Mouse (Mus musculus): ENCODE measurements at regions not wholly inside any gene's neighbourhood (a gene's known extent, or its start where the extent isn't known, plus 50 kb on each side); places are given as distances from the start of the nearest gene placed in this dataset.

- no peaks in the 10 kb centered on the region for H3K27me3 ChIP-seq (ENCODE audit: insufficient read depth, low read length)
- 79% methylated on average over 4 of the region's 4 CpGs for WGBS
Observed at GRCm38 (mm10) chr1:149014559-149014958, 946.5 kb downstream of the Pla2g4a start.

GRCm38 (mm10) chr1:149010767-149011166 lies 950.3 kb downstream of the Pla2g4a start:
- H3K36me3 ChIP-seq (ENCODE audit: insufficient read depth, low read length) = no peaks in the 10 kb centered on the region
- peak; percentile 17 for DNase-seq (ENCODE audit: low spot score)
- no peaks in the 10 kb centered on the region for H3K4me1 ChIP-seq (ENCODE audit: insufficient read depth, low read length)
- H3K27me3 ChIP-seq (ENCODE audit: insufficient read depth, low read length) = no peaks in the 10 kb centered on the region
- ATAC-seq (ENCODE audit: low FRiP score) = no peak
- H3K9ac ChIP-seq (replicated peaks; ENCODE audit: low read length, poor library complexity, severe bottlenecking) = no peak overlapping the region
- H3K9me3 ChIP-seq (ENCODE audit: low read length) = no peaks in the 10 kb centered on the region
- no peak overlapping the region for H3K4me2 ChIP-seq (ENCODE audit: low read depth, low read length, poor library complexity, severe bottlenecking)
- H3K4me3 ChIP-seq (ENCODE audit: low read depth, low read length) = no peak overlapping the region
- TF ChIP-seq CTCF (IDR thresholded peaks at IDR 0.05) = no peak
- H3K27ac ChIP-seq (ENCODE audit: low read depth, low read length) = no peak overlapping the region

More at GRCm38 (mm10) chr1:149014559-149014958, 946.5 kb downstream of the Pla2g4a start:
- no peak for TF ChIP-seq CTCF (IDR thresholded peaks at IDR 0.05)
- DNase-seq (ENCODE audit: low spot score) (no peak), ATAC-seq (ENCODE audit: low FRiP score) (no peak)
- Histone ChIP-seq H3K9ac (replicated peaks; ENCODE audit: low read length, poor library complexity, severe bottlenecking) (no peak overlapping the region), H3K4me2 (ENCODE audit: low read depth, low read length, poor library complexity, severe bottlenecking) (no peak overlapping the region), H3K36me3 (ENCODE audit: insufficient read depth, low read length) (no peaks in the 10 kb centered on the region), H3K4me1 (ENCODE audit: insufficient read depth, low read length) (no peaks in the 10 kb centered on the region), H3K27ac (ENCODE audit: low read depth, low read length) (no peak overlapping the region), H3K4me3 (ENCODE audit: low read depth, low read length) (no peak overlapping the region), H3K9me3 (ENCODE audit: low read length) (no peaks in the 10 kb centered on the region)

- DNase-seq (ENCODE audit: low spot score) (peak; percentile 49), ATAC-seq (ENCODE audit: low FRiP score) (no peak)
- Histone ChIP-seq H3K27me3 (ENCODE audit: insufficient read depth, low read length) (no peaks in the 10 kb centered on the region), H3K27ac (ENCODE audit: low read depth, low read length) (no peak overlapping the region), H3K36me3 (ENCODE audit: insufficient read depth, low read length) (no peaks in the 10 kb centered on the region), H3K9me3 (ENCODE audit: low read length) (no peaks in the 10 kb centered on the region), H3K4me2 (ENCODE audit: low read depth, low read length, poor library complexity, severe bottlenecking) (no peak overlapping the region), H3K4me3 (ENCODE audit: low read depth, low read length) (no peak overlapping the region), H3K9ac (replicated peaks; ENCODE audit: low read length, poor library complexity, severe bottlenecking) (no peak overlapping the region), H3K4me1 (ENCODE audit: insufficient read depth, low read length) (no peaks in the 10 kb centered on the region)
- WGBS = 67% methylated on average over 3 of the region's 3 CpGs
- TF ChIP-seq CTCF (IDR thresholded peaks at IDR 0.05) = no peak
Observed at GRCm38 (mm10) chr1:149000092-149000491, 961.0 kb downstream of the Pla2g4a start.

GRCm38 (mm10) chr1:148993586-148993985 lies 967.5 kb downstream of the Pla2g4a start:
- DNase-seq (ENCODE audit: low spot score) = peak; percentile 76

GRCm38 (mm10) chr1:148977377-148977776 lies 983.7 kb downstream of the Pla2g4a start:
- Histone ChIP-seq H3K36me3 (ENCODE audit: insufficient read depth, low read length) (no peaks in the 10 kb centered on the region), H3K27ac (ENCODE audit: low read depth, low read length) (no peak overlapping the region), H3K27me3 (ENCODE audit: insufficient read depth, low read length) (no peaks in the 10 kb centered on the region), H3K4me3 (ENCODE audit: low read depth, low read length) (no peak overlapping the region), H3K9ac (replicated peaks; ENCODE audit: low read length, poor library complexity, severe bottlenecking) (no peak overlapping the region), H3K4me1 (ENCODE audit: insufficient read depth, low read length) (no peaks in the 10 kb centered on the region), H3K9me3 (ENCODE audit: low read length) (no peaks in the 10 kb centered on the region), H3K4me2 (ENCODE audit: low read depth, low read length, poor library complexity, severe bottlenecking) (no peak overlapping the region)
- ATAC-seq (ENCODE audit: low FRiP score) (no peak), DNase-seq (ENCODE audit: low spot score) (no peak)
- 89% methylated on average over 5 of the region's 5 CpGs for WGBS
- TF ChIP-seq CTCF (IDR thresholded peaks at IDR 0.05) = no peak

More at GRCm38 (mm10) chr1:148993586-148993985, 967.5 kb downstream of the Pla2g4a start:
- Histone ChIP-seq H3K9me3 (ENCODE audit: low read length) (no peaks in the 10 kb centered on the region), H3K4me1 (ENCODE audit: insufficient read depth, low read length) (no peaks in the 10 kb centered on the region), H3K27ac (ENCODE audit: low read depth, low read length) (no peak overlapping the region), H3K36me3 (ENCODE audit: insufficient read depth, low read length) (no peaks in the 10 kb centered on the region), H3K27me3 (ENCODE audit: insufficient read depth, low read length) (no peaks in the 10 kb centered on the region), H3K9ac (replicated peaks; ENCODE audit: low read length, poor library complexity, severe bottlenecking) (no peak overlapping the region), H3K4me2 (ENCODE audit: low read depth, low read length, poor library complexity, severe bottlenecking) (no peak overlapping the region), H3K4me3 (ENCODE audit: low read depth, low read length) (no peak overlapping the region)
- WGBS = 68% methylated on average over 1 of the region's 1 CpGs
- TF ChIP-seq CTCF (IDR thresholded peaks at IDR 0.05) = peak; percentile 84
- ATAC-seq (ENCODE audit: low FRiP score) = no peak

GRCm38 (mm10) chr1:148965358-148965757 lies 995.7 kb downstream of the Pla2g4a start:
- no peaks in the 10 kb centered on the region for H3K9me3 ChIP-seq (ENCODE audit: low read length)
- no peak overlapping the region for H3K4me2 ChIP-seq (ENCODE audit: low read depth, low read length, poor library complexity, severe bottlenecking)
- DNase-seq (ENCODE audit: low spot score) (no peak), ATAC-seq (ENCODE audit: low FRiP score) (no peak)
- no peak overlapping the region for H3K4me3 ChIP-seq (ENCODE audit: low read depth, low read length)
- no peaks in the 10 kb centered on the region for H3K4me1 ChIP-seq (ENCODE audit: insufficient read depth, low read length)
- no peak overlapping the region for H3K27ac ChIP-seq (ENCODE audit: low read depth, low read length)
- TF ChIP-seq CTCF (IDR thresholded peaks at IDR 0.05) = no peak
- H3K27me3 ChIP-seq (ENCODE audit: insufficient read depth, low read length) = no peaks in the 10 kb centered on the region
- H3K9ac ChIP-seq (replicated peaks; ENCODE audit: low read length, poor library complexity, severe bottlenecking) = no peak overlapping the region
- no peaks in the 10 kb centered on the region for H3K36me3 ChIP-seq (ENCODE audit: insufficient read depth, low read length)

Measured in midbrain, postnatal 0 days (tissue).